Mouse (Mus musculus): ENCODE results near the gene Akap2. TPM values are rescaled to one million over a fixed set of nuclear protein-coding genes. Genes with fewer than 3 reads are reported as not detected.

Gene Akap2
- polyA plus RNA-seq, 1 experiment from 2014 or later: 21.3 TPM

DNA sequence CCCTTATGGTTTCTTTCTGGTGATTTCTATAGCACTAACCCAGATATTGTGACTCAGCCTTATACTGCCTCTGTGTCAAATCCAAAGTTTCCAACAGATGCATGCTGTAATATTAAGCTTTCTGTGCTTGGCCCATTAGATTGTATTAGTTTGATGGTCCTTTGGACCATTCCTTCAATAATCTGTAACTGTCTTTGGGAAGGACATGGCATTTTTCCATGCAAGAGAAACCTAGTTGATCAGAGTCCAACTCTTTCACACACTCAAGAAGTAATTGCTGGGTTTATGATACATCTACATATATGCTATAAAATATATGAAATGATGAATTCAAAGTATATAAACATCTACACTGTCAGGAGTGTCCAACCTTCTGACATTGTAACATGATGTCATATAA, 1.6 kb upstream of the Akap2 start:
- no peak overlapping the region for H3K4me3 ChIP-seq
- no peaks in the 10 kb centered on the region for H3K36me3 ChIP-seq (replicated peaks)
- DNase-seq (ENCODE audit: low spot score): no peak
- H3K4me1 ChIP-seq: peaks cover 16% of the 10 kb centered on the region
- H3K27ac ChIP-seq (replicated peaks): no peak overlapping the region
- H3K9me3 ChIP-seq: no peaks in the 10 kb centered on the region
- no peaks in the 10 kb centered on the region for H3K27me3 ChIP-seq (replicated peaks; ENCODE audit: low read depth, poor library complexity, severe bottlenecking)

DNA sequence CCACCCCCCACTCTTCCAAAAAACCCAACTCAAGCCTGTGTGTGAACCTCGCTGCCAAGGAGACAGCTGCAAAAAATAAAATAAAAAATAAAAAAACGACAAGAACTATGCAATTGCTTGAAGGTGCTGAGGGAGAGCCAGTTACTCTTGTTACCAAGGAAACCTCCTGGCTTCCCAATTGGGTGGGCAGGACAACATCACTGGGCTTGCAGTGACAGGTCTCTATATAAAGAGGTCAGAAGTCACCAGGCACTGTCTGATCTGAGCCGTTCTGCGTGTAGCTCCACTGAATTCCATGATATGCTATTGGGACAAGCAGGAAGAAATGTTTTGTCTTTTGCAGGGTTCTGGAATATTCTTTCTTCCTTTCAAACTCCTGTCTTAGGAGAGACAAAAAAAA, 722 bp upstream of the Akap2 start:
- WGBS: 47% methylated on average over 4 of the region's 4 CpGs
- Histone ChIP-seq H3K9me3 (no peaks in the 10 kb centered on the region), H3K27me3 (replicated peaks; ENCODE audit: low read depth, poor library complexity, severe bottlenecking) (no peaks in the 10 kb centered on the region), H3K4me3 (no peak overlapping the region), H3K36me3 (replicated peaks) (no peaks in the 10 kb centered on the region), H3K4me1 (peaks cover 19% of the 10 kb centered on the region), H3K27ac (replicated peaks) (no peak overlapping the region)
- DNase-seq (ENCODE audit: low spot score): peak; percentile 34

DNA sequence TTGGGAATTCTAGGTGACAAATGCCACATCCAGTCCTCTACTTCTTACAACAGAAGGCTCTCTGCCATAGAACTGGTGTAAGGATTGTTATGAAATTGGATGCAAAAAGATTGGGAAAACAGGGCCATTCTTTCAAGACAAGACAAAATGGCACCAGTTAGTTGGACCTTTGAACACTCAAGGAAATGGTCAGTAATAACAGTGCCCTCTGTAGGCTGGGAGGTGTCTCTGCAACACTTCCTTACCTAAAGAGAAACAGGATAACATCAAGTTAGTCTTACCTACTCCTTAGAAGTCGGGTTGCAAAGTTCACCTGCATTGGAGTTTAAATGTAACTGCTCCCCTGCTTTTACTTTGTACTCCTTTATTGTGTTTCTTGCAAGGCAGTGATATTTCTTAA, 1.9 kb downstream of the Akap2 start:
- Histone ChIP-seq H3K36me3 (replicated peaks) (no peaks in the 10 kb centered on the region), H3K27me3 (replicated peaks; ENCODE audit: low read depth, poor library complexity, severe bottlenecking) (no peaks in the 10 kb centered on the region), H3K4me3 (no peak overlapping the region), H3K4me1 (peaks cover 17% of the 10 kb centered on the region), H3K27ac (replicated peaks) (no peak overlapping the region), H3K9me3 (no peaks in the 10 kb centered on the region)
- DNase-seq (ENCODE audit: low spot score): no peak
- 90% methylated on average over 1 of the region's 1 CpGs for WGBS

DNA sequence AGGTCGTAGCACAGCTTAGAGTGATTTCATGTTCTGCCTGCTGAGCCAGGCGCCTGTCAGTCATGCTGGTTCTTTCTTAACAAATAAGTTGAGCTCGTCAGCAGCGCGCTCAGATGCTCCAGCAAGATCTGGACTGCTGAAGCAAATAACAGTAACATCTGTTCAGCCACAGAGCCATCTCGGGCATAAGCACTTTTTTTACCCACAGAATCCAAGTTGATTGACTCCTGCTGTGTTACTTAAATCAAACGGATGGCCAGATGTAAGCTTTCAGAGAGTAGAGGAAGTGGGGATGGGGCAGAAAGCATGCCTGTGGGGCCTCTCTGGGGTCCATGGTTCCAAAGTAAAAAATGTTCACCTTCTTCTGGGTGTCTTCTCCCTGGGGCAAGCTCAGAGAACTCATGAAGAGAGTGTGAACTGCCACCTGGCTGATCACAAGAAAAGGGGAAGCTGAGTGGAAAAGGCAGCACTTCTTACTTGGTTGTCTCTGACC, 3.5 kb downstream of the Akap2 start:
- DNase-seq (ENCODE audit: low spot score): peak; percentile 53
- no peak overlapping the region for H3K4me3 ChIP-seq
- H3K36me3 ChIP-seq (replicated peaks): no peaks in the 10 kb centered on the region
- H3K9me3 ChIP-seq: no peaks in the 10 kb centered on the region
- H3K27ac ChIP-seq (replicated peaks): peak overlapping the region; percentile 44; the same call in 1 of the 2 replicates
- no peaks in the 10 kb centered on the region for H3K27me3 ChIP-seq (replicated peaks; ENCODE audit: low read depth, poor library complexity, severe bottlenecking)
- peaks cover 17% of the 10 kb centered on the region for H3K4me1 ChIP-seq
- WGBS: 20% methylated on average over 7 of the region's 7 CpGs

DNA sequence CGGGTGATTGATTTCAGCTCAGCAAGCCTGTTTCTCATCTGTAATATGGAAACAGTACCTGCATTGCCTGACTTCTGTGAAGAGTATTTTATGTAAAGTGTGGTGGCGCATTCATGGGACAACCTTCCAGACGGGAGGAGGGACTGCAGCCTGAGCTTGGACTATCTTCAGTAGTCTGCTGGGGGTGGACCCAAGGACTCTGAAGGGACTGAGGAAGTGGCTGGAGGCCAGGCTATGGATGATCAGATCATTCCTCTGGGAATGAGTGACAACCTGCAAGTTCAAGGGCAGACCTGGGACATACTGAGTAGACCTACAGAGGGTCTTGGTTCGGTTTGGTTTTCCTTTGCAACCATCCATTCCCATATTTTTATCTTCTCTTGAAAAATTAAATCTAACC, 4.8 kb downstream of the Akap2 start:
- H3K27ac ChIP-seq (replicated peaks): no peak overlapping the region
- H3K4me3 ChIP-seq: no peak overlapping the region
- 82% methylated on average over 4 of the region's 4 CpGs for WGBS
- peaks cover 11% of the 10 kb centered on the region for H3K4me1 ChIP-seq
- no peak for DNase-seq (ENCODE audit: low spot score)
- no peaks in the 10 kb centered on the region for H3K27me3 ChIP-seq (replicated peaks; ENCODE audit: low read depth, poor library complexity, severe bottlenecking)
- H3K9me3 ChIP-seq: no peaks in the 10 kb centered on the region
- H3K36me3 ChIP-seq (replicated peaks): no peaks in the 10 kb centered on the region

DNA sequence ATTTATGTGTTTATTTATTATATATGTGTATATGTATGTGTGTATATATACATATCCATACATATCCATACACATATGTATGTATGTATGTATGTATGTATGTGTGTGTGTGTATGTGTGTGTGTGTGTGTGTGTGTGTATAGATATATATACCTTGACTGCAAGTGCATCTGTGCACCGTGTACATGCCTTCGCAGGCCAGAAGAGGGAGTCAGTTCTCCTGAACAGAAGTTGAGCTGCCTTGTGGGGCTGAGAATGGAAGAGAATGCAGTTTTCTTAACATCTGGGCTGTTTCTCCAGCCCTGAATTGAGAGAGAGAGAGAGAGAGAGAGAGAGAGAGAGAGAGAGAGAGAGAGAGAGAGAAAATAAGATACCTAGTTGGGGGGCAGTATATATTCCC, 6.2 kb downstream of the Akap2 start:
- H3K9me3 ChIP-seq: no peaks in the 10 kb centered on the region
- no peak overlapping the region for H3K4me3 ChIP-seq
- H3K4me1 ChIP-seq: peaks cover 8% of the 10 kb centered on the region
- no peak overlapping the region for H3K27ac ChIP-seq (replicated peaks)
- H3K36me3 ChIP-seq (replicated peaks): no peaks in the 10 kb centered on the region
- DNase-seq (ENCODE audit: low spot score): peak; percentile 24
- H3K27me3 ChIP-seq (replicated peaks; ENCODE audit: low read depth, poor library complexity, severe bottlenecking): no peaks in the 10 kb centered on the region
- WGBS: 57% methylated on average over 2 of the region's 2 CpGs

DNA sequence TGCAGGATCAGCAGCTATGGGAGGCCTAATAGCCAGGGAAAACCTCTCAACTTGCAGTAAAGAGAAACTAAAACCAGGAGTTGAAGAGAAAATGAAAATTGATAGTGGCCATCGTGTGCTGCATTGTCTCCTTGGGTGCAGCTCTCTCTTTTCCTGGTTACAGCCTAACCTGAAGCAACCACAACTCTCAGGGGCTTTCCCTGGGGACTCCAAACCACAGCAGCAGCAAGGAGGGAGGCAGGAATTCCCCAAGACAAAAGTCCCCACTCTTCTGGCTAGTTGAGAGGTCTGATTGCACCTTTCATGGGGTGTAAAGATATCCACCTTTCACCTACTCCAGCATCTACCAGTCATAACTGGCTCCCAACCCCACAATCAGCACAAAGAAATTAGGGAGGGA, 8.1 kb downstream of the Akap2 start:
- Histone ChIP-seq H3K27me3 (replicated peaks; ENCODE audit: low read depth, poor library complexity, severe bottlenecking) (no peaks in the 10 kb centered on the region), H3K36me3 (replicated peaks) (no peaks in the 10 kb centered on the region), H3K4me3 (no peak overlapping the region), H3K9me3 (no peaks in the 10 kb centered on the region), H3K27ac (replicated peaks) (no peak overlapping the region), H3K4me1 (peaks cover 6% of the 10 kb centered on the region)
- DNase-seq (ENCODE audit: low spot score): no peak
- WGBS: 83% methylated on average over 1 of the region's 1 CpGs

DNA sequence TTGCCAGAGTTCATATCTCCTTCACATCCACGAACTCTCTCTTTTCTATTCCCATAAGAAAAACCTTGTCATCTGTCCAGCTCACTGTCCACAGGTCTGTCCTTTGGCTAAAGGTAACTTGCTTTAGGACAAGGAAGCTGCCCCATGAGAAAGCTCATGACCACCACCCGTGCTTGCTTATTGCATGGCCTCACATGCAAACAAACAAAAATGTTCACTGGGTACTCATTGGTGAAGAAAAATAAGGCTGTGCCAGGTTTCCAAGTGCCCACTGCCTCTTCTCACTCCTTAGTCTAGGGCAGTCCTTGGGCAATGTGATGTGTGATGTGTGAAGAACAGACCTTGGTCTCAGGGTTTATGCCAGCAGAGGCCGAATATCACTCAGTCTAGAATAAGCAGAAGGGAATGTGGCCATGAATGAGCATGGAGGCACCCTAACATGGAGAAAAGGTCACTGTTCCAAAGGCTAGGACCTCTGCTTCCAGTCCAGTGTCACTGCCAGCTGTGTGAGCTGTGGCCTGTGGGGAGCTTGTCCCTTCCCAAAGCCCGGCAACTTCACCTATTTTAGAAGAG, 11.2 kb downstream of the Akap2 start:
- DNase-seq (ENCODE audit: low spot score): no peak
- Histone ChIP-seq H3K27me3 (replicated peaks; ENCODE audit: low read depth, poor library complexity, severe bottlenecking) (no peaks in the 10 kb centered on the region), H3K9me3 (no peaks in the 10 kb centered on the region), H3K27ac (replicated peaks) (no peak overlapping the region), H3K36me3 (replicated peaks) (no peaks in the 10 kb centered on the region), H3K4me1 (no peaks in the 10 kb centered on the region), H3K4me3 (no peak overlapping the region)
- WGBS: 89% methylated on average over 4 of the region's 4 CpGs

DNA sequence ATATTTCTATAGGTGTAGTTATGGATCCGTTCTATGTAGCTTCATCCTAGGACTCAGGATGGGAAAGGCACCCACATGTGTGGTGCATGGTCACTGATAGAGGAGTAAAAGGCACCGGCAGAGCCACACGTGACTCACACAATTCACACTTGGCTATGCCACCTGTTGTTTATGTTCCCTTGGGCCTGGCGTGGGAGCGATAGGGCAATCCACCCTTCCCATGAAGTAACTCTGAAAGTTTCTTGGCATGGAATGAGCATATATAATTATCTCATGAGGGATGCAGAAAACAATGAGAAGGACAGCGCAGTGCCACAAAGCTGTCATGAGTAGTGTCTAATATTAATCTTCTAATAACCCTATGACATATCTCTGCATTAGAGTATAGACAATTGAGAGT, 12.6 kb downstream of the Akap2 start:
- 95% methylated on average over 6 of the region's 6 CpGs for WGBS
- no peaks in the 10 kb centered on the region for H3K4me1 ChIP-seq
- H3K27me3 ChIP-seq (replicated peaks; ENCODE audit: low read depth, poor library complexity, severe bottlenecking): no peaks in the 10 kb centered on the region
- no peak for DNase-seq (ENCODE audit: low spot score)
- no peaks in the 10 kb centered on the region for H3K9me3 ChIP-seq
- H3K27ac ChIP-seq (replicated peaks): no peak overlapping the region
- no peaks in the 10 kb centered on the region for H3K36me3 ChIP-seq (replicated peaks)
- no peak overlapping the region for H3K4me3 ChIP-seq

DNA sequence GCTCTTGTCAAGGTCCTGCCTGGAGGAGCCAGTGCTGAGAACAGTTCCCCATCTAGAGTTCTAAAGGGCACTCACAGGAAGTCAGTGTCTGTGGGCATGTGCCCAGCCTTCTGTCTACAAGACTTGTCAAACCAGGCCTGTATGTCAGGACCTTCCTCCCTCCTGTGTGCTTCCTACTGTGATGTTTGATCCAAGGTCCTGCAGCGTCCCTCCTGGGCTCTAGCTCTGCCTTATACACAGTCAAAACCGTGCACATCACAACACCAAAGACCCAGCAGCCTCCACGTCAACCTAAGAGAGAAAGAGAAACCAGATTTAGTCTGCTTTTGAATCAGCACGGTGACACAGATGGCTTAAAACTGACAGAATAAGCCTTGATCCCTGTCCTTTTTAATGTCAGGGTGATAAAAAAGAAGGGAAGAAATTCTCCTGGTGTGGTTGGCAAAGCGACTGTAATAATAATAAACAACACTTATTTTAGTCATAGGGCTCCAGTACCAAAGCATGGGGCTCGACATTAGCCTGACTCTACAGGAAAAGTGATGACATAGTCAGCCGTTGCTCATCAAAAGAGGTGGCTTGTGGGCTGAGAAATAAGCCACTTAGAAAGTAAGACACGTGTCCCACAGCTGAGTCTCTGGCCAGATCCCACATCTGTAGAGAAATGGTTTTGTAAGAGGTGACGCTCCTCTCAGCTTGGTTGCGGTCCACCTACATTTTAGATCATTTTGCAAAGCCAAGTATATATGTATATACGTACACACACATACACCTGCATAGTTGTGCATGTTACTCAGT, 13.5 kb downstream of the Akap2 start:
- no peaks in the 10 kb centered on the region for H3K36me3 ChIP-seq (replicated peaks)
- no peak overlapping the region for H3K27ac ChIP-seq (replicated peaks)
- WGBS: 85% methylated on average over 11 of the region's 11 CpGs
- no peak for DNase-seq (ENCODE audit: low spot score)
- H3K4me1 ChIP-seq: no peaks in the 10 kb centered on the region
- H3K4me3 ChIP-seq: no peak overlapping the region
- H3K27me3 ChIP-seq (replicated peaks; ENCODE audit: low read depth, poor library complexity, severe bottlenecking): no peaks in the 10 kb centered on the region
- H3K9me3 ChIP-seq: no peaks in the 10 kb centered on the region

DNA sequence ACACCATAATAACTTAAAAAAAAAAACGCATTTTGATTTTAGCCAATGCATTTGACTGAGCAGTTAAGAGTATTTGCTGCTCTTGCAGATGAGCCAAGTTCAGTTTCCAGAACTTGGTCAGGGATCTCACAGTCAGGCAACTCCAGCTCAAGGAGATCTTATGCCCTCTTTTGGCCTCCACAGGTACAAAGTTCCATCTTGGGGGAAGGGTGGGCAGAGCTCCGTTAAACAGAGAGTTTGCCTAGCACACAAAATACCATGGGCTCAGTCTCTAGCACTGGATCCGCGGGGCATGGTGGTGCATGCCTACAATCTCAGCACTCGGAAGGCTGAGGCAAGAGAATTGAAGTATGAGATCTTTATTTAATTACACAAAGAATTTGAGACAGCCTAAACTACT, 14.9 kb downstream of the Akap2 start:
- H3K4me1 ChIP-seq: peaks cover 4% of the 10 kb centered on the region; the same call in 1 of the 2 replicates
- H3K27ac ChIP-seq (replicated peaks): no peak overlapping the region
- no peak for DNase-seq (ENCODE audit: low spot score)
- H3K4me3 ChIP-seq: no peak overlapping the region
- no peaks in the 10 kb centered on the region for H3K9me3 ChIP-seq
- H3K36me3 ChIP-seq (replicated peaks): no peaks in the 10 kb centered on the region
- WGBS: 81% methylated on average over 5 of the region's 5 CpGs
- no peaks in the 10 kb centered on the region for H3K27me3 ChIP-seq (replicated peaks; ENCODE audit: low read depth, poor library complexity, severe bottlenecking)

DNA sequence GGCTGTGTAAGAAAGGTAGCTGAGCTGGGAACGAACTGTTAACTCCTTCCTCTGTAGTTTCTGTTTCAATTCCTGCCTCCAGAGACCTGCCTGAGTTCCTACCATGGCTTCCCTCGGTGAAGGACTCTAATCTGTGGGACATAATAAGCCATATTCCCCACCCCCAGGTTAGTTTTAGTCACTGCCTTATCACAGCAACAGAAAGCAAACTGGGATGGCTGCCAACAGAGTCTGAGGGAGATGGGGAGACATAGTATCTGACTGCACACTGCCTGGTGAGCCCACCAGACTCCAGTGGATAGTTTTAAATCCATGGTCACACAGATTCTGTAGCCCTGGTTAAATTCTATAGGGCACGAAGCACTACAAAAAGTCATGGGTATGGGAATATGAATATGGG, 16.0 kb downstream of the Akap2 start:
- peaks cover 7% of the 10 kb centered on the region; the same call in 1 of the 2 replicates for H3K4me1 ChIP-seq
- WGBS: 88% methylated on average over 3 of the region's 3 CpGs

DNA sequence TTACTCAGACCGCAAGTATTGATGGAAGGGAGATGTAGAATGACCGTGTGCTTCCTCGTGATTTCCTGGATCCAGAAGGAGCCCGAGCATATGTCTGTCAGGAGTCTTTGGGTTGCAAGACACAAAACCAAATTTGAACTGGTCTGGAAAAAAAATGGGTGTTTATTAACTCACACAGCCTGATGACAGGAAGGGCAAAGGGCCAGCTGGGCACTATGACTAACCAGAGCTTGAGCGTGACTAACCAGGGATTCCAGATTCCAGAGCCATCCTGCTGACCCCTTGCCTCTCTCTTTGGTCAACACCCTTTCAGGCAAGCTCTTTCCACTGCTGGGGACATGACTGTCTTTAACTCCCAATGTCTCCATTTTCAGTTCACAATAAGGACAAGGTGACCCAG, 18.0 kb downstream of the Akap2 start:
- H3K4me3 ChIP-seq: no peak overlapping the region
- WGBS: 81% methylated on average over 5 of the region's 5 CpGs
- H3K9me3 ChIP-seq: no peaks in the 10 kb centered on the region

More for the DNA sequence above, 16.0 kb downstream of the Akap2 start:
- no peak overlapping the region for H3K27ac ChIP-seq (replicated peaks)
- no peaks in the 10 kb centered on the region for H3K36me3 ChIP-seq (replicated peaks)
- H3K9me3 ChIP-seq: no peaks in the 10 kb centered on the region
- no peaks in the 10 kb centered on the region for H3K27me3 ChIP-seq (replicated peaks; ENCODE audit: low read depth, poor library complexity, severe bottlenecking)
- DNase-seq (ENCODE audit: low spot score): no peak
- H3K4me3 ChIP-seq: no peak overlapping the region

More for the DNA sequence above, 18.0 kb downstream of the Akap2 start:
- Histone ChIP-seq H3K27ac (replicated peaks) (no peak overlapping the region), H3K36me3 (replicated peaks) (no peaks in the 10 kb centered on the region), H3K4me1 (peaks cover 20% of the 10 kb centered on the region), H3K27me3 (replicated peaks; ENCODE audit: low read depth, poor library complexity, severe bottlenecking) (no peaks in the 10 kb centered on the region)
- no peak for DNase-seq (ENCODE audit: low spot score)

Measured in embryonic facial prominence, embryonic 10.5 days (tissue).